ENCODE assay signal across 8 mouse cellular contexts in genomic region chr6:66533241-66533640, GRCm38 (mm10). TPM values are rescaled to one million over a fixed set of nuclear protein-coding genes. Genes with fewer than 3 reads are reported as not detected.
DNase-seq lines count a peak whose midpoint lies in the region; ATAC-seq and TF ChIP-seq lines count a peak whose summit lies in the region.

No protein-coding gene starts in this region.

- H3K9me3 ChIP-seq in kidney, postnatal 0 days (replicated peaks; ENCODE audit: low read length) = no peaks in the 10 kb centered on the region
- H3K9me3 ChIP-seq in kidney, embryonic 16.5 days (ENCODE audit: low read length) = no peaks in the 10 kb centered on the region

- peak; percentile 81 for DNase-seq in kidney, postnatal 0 days (ENCODE audit: low spot score)
- peak; percentile 54 for DNase-seq in A20 (ENCODE audit: low read depth, low spot score)
- peak; percentile 13 to 55 for DNase-seq in CD8-positive naive resting alpha-beta T cell, adult 2 months (ENCODE audit: low read depth in 2 of 2, low spot score in 2 of 2)
- peak; percentile 83 for DNase-seq in embryo, embryonic 10 days (ENCODE audit: low spot score)
- peak; percentile 82 for DNase-seq in retina, embryonic 14.5 days (ENCODE audit: low spot score)
- no peak for DNase-seq in neural tube, embryonic 10.5 days (ENCODE audit: extremely low spot score, low spot score)
- DNase-seq in layer of hippocampus, adult 8-10 months (ENCODE audit: low spot score in 2 of 2) = no peak

- no peak for ATAC-seq in kidney, postnatal 0 days (replicated peaks; ENCODE audit: low FRiP score, low read depth)
- no peak for ATAC-seq in kidney, embryonic 16.5 days (ENCODE audit: low FRiP score, low TSS enrichment)

- no peak overlapping the region for H3K4me3 ChIP-seq in kidney, postnatal 0 days (replicated peaks; ENCODE audit: low read depth, low read length)
- H3K4me3 ChIP-seq in kidney, embryonic 16.5 days (ENCODE audit: low read length) = no peak overlapping the region

- H3K27ac ChIP-seq in kidney, postnatal 0 days = no peak overlapping the region
- H3K27ac ChIP-seq in kidney, embryonic 16.5 days (ENCODE audit: low read length) = no peak overlapping the region

- no peak overlapping the region for H3K4me2 ChIP-seq in kidney, postnatal 0 days (ENCODE audit: low read length)
- H3K4me2 ChIP-seq in kidney, embryonic 16.5 days (replicated peaks; ENCODE audit: low read depth, low read length) = no peak overlapping the region

- H3K4me1 ChIP-seq in kidney, postnatal 0 days (replicated peaks; ENCODE audit: insufficient read depth, low read length) = no peaks in the 10 kb centered on the region
- peaks cover 18% of the 10 kb centered on the region for H3K4me1 ChIP-seq in kidney, embryonic 16.5 days (ENCODE audit: insufficient read depth, low read length)

- H3K9ac ChIP-seq in kidney, postnatal 0 days (ENCODE audit: low read depth, low read length) = no peak overlapping the region
- H3K9ac ChIP-seq in kidney, embryonic 16.5 days (replicated peaks; ENCODE audit: low read length) = no peak overlapping the region

- no peaks in the 10 kb centered on the region for H3K36me3 ChIP-seq in kidney, postnatal 0 days (ENCODE audit: insufficient read depth, low read length)
- no peaks in the 10 kb centered on the region for H3K36me3 ChIP-seq in kidney, embryonic 16.5 days (ENCODE audit: insufficient read depth, low read length)

- no peaks in the 10 kb centered on the region for H3K27me3 ChIP-seq in kidney, postnatal 0 days (ENCODE audit: insufficient read depth, low read length)
- no peaks in the 10 kb centered on the region for H3K27me3 ChIP-seq in kidney, embryonic 16.5 days (ENCODE audit: insufficient read depth, low read length)

- TF ChIP-seq CTCF in kidney, postnatal 0 days (IDR thresholded peaks at IDR 0.05; ENCODE audit: low read depth) = peak; percentile 86

- whole genome bisulfite sequencing in kidney, postnatal 0 days = 24% methylated on average over 3 of the region's 3 CpGs
- WGBS in kidney, embryonic 16.5 days = 25% methylated on average over 3 of the region's 3 CpGs

RNA-seq across cellular contexts. Expression of gene Mad2l1, which starts 1.9 kb away (rescaled TPM):
- 68.9 and 69.7 TPM in 2 replicates for polyA plus RNA-seq in kidney, postnatal 0 days (2015; fragmentation: Nextera tagmentation; extraction: Ambion mirVana)
- polyA plus RNA-seq in kidney, embryonic 16.5 days (2015; fragmentation: Nextera tagmentation; extraction: Ambion mirVana) = 91.0 and 93.8 TPM in 2 replicates
- 1 to 10 TPM; 5.8 to 7.4 (median 6.9) TPM for total RNA-seq in layer of hippocampus, adult 8-10 months (2022)

RNA-seq across cellular contexts. Expression of gene Vmn1r32, which starts 26.7 kb away (rescaled TPM):
- not detected in 2 replicates for polyA plus RNA-seq in kidney, postnatal 0 days (2015; fragmentation: Nextera tagmentation; extraction: Ambion mirVana)
- 0.05 and 0.13 TPM in 2 replicates for polyA plus RNA-seq in kidney, embryonic 16.5 days (2015; fragmentation: Nextera tagmentation; extraction: Ambion mirVana)
- total RNA-seq in layer of hippocampus, adult 8-10 months (2022) = not detected

Comparison
In these comparisons a context has a peak if more than half of its experiments do, and no peak if none do; other contexts are left out.
1. DNase-seq: peak in kidney, postnatal 0 days (single experiment), A20 (single experiment), CD8-positive naive resting alpha-beta T cell, adult 2 months (2 of 2), embryo, embryonic 10 days (single experiment) and retina, embryonic 14.5 days (single experiment); none in neural tube, embryonic 10.5 days (single experiment) and layer of hippocampus, adult 8-10 months (0 of 2).